In genomic region chr5:93101371-93101791, GRCm38 (mm10) we compare ENCODE assay signal across 11 mouse cellular contexts. TPM values are rescaled to one million over a fixed set of nuclear protein-coding genes. Genes with fewer than 3 reads are reported as not detected.
A peak's percentile ranks its signal among the peaks of the same experiment; 100 is the strongest.
DNase-seq lines count a peak whose midpoint lies in the region; ATAC-seq and TF ChIP-seq lines count a peak whose summit lies in the region.
"Had no signal": no experiment of that assay in that cellular context is flagged by ENCODE, and none has a peak within 500 bp of the region (broad histone marks: within the 10 kb centered on the region; RNA-seq: fewer than 3 reads in every experiment).

No protein-coding gene starts in this region.

- H3K4me3 ChIP-seq in liver, postnatal 0 days (ENCODE audit: low read depth, low read length): no peak overlapping the region
- H3K4me3 ChIP-seq in liver, embryonic 12.5 days: no peak overlapping the region
- no peak overlapping the region for H3K4me3 ChIP-seq in heart, adult 2 months
- no peak overlapping the region for H3K4me3 ChIP-seq in hindbrain, embryonic 11.5 days (ENCODE audit: low read depth, low read length)
- H3K4me3 ChIP-seq: liver, embryonic 13.5 days had no signal

- DNase-seq in liver, postnatal 0 days: no peak
- peak in 1 of 2 experiments; percentile 73 for DNase-seq in heart, adult 2 months
- DNase-seq in kidney, adult 8-10 months: peak; percentile 39 to 54
- peak; percentile 46 for DNase-seq in skeletal muscle tissue, adult 2 months (ENCODE audit: low read depth, low spot score)
- DNase-seq in right cerebral cortex, postnatal 4 days: no peak
- DNase-seq in cerebellum, postnatal 25 days: no peak
- DNase-seq in hindbrain, embryonic 11.5 days (ENCODE audit: low spot score): no peak
- DNase-seq: liver, embryonic 13.5 days; thymus, postnatal 4 days had no signal

- TF ChIP-seq CTCF in liver, postnatal 0 days (IDR thresholded peaks at IDR 0.05; ENCODE audit: low read depth): no peak
- TF ChIP-seq CTCF in heart, adult 2 months (IDR thresholded peaks at IDR 0.05): no peak

- 62% methylated on average over 8 of the region's 8 CpGs for WGBS in liver, postnatal 0 days (ENCODE audit: insufficient replicate concordance)
- 76% methylated on average over 8 of the region's 8 CpGs for WGBS in liver, embryonic 12.5 days (ENCODE audit: insufficient replicate concordance)
- WGBS in heart, adult 2 months: 44% methylated on average over 8 of the region's 8 CpGs
- WGBS in hindbrain, embryonic 11.5 days: 29% methylated on average over 8 of the region's 8 CpGs

- no peaks in the 10 kb centered on the region for H3K36me3 ChIP-seq in liver, postnatal 0 days (replicated peaks; ENCODE audit: insufficient read depth, low read length)
- H3K36me3 ChIP-seq in liver, embryonic 12.5 days: peaks cover 20% of the 10 kb centered on the region
- peaks cover 2% of the 10 kb centered on the region for H3K36me3 ChIP-seq in heart, adult 2 months (ENCODE audit: control insufficient read depth, insufficient read depth, low read length)
- H3K36me3 ChIP-seq in hindbrain, embryonic 11.5 days (ENCODE audit: control insufficient read depth, insufficient read depth, low read length): no peaks in the 10 kb centered on the region

- H3K4me2 ChIP-seq in liver, postnatal 0 days (ENCODE audit: low read depth, low read length): no peak overlapping the region
- H3K4me2 ChIP-seq in liver, embryonic 12.5 days: no peak overlapping the region
- H3K4me2 ChIP-seq in hindbrain, embryonic 11.5 days (replicated peaks; ENCODE audit: low read depth, low read length): no peak overlapping the region
- H3K4me2 ChIP-seq: liver, embryonic 13.5 days had no signal

- H3K79me2 ChIP-seq in heart, adult 2 months (replicated peaks; ENCODE audit: control insufficient read depth, insufficient read depth, low read length): peaks cover 3% of the 10 kb centered on the region; the same call in 1 of the 2 replicates

- H3K9me3 ChIP-seq in liver, postnatal 0 days (ENCODE audit: low read length): no peaks in the 10 kb centered on the region
- no peaks in the 10 kb centered on the region for H3K9me3 ChIP-seq in liver, embryonic 12.5 days (replicated peaks)
- no peaks in the 10 kb centered on the region for H3K9me3 ChIP-seq in hindbrain, embryonic 11.5 days (ENCODE audit: control insufficient read depth, low read length)
- H3K9me3 ChIP-seq: liver, embryonic 13.5 days had no signal

- peaks cover 8% of the 10 kb centered on the region; the same call in 1 of the 2 replicates for H3K4me1 ChIP-seq in liver, postnatal 0 days (ENCODE audit: insufficient read depth)
- peaks cover 12% of the 10 kb centered on the region; the same call in 1 of the 2 replicates for H3K4me1 ChIP-seq in liver, embryonic 12.5 days
- peaks cover 21% of the 10 kb centered on the region for H3K4me1 ChIP-seq in heart, adult 2 months (ENCODE audit: control insufficient read depth, insufficient read depth, low read length)
- H3K4me1 ChIP-seq in hindbrain, embryonic 11.5 days (replicated peaks; ENCODE audit: control insufficient read depth, insufficient read depth, low read length): peaks cover 2% of the 10 kb centered on the region; the same call in 1 of the 2 replicates

- H3K27me3 ChIP-seq in liver, postnatal 0 days (ENCODE audit: insufficient read depth, low read length): no peaks in the 10 kb centered on the region
- H3K27me3 ChIP-seq in liver, embryonic 12.5 days (replicated peaks): no peaks in the 10 kb centered on the region
- H3K27me3 ChIP-seq in heart, adult 2 months (ENCODE audit: control insufficient read depth, insufficient read depth, low read length): no peaks in the 10 kb centered on the region
- H3K27me3 ChIP-seq in hindbrain, embryonic 11.5 days (ENCODE audit: control insufficient read depth, insufficient read depth, low read length): no peaks in the 10 kb centered on the region
- H3K27me3 ChIP-seq: liver, embryonic 13.5 days had no signal

- 0 out of 2 replicates have a peak, but pooled peaks have one; percentile 17 for ATAC-seq in liver, postnatal 0 days
- no peak for ATAC-seq in liver, embryonic 12.5 days
- no peak for ATAC-seq in hindbrain, embryonic 11.5 days (ENCODE audit: low FRiP score)
- ATAC-seq: hindbrain, embryonic 16.5 days had no signal

- 0 out of 2 replicates have a peak overlapping the region, but pooled peaks have one; percentile 29 for H3K27ac ChIP-seq in liver, postnatal 0 days (ENCODE audit: low read depth)
- H3K27ac ChIP-seq in liver, embryonic 12.5 days: no peak overlapping the region
- H3K27ac ChIP-seq in heart, adult 2 months: peak overlapping the region; percentile 32
- H3K27ac ChIP-seq in hindbrain, embryonic 11.5 days (ENCODE audit: low read depth, low read length): no peak overlapping the region
- H3K27ac ChIP-seq: liver, embryonic 13.5 days had no signal

- no peak for TF ChIP-seq EP300 in liver, postnatal 0 days (IDR thresholded peaks at IDR 0.05; ENCODE audit: low read depth)
- 0 out of 2 replicates have a peak, but pooled peaks have one; percentile 50 for TF ChIP-seq EP300 in heart, adult 2 months (IDR thresholded peaks at IDR 0.05; ENCODE audit: insufficient read depth, low read depth, low read length)

- intact Hi-C loops in heart, adult 2 months (cut with DNase I): no loop called here

- no peak for TF ChIP-seq POLR2A in heart, adult 2 months (IDR thresholded peaks at IDR 0.05; ENCODE audit: insufficient read depth, low read depth, low read length)

- no peak overlapping the region for H3K9ac ChIP-seq in liver, postnatal 0 days (replicated peaks)
- no peak overlapping the region for H3K9ac ChIP-seq in liver, embryonic 12.5 days
- H3K9ac ChIP-seq in heart, adult 2 months (ENCODE audit: low read depth, low read length): no peak overlapping the region
- no peak overlapping the region for H3K9ac ChIP-seq in hindbrain, embryonic 11.5 days (ENCODE audit: low read depth, low read length)
- H3K9ac ChIP-seq: liver, embryonic 13.5 days had no signal

RNA-seq across cellular contexts. Expression of gene Sept11, which starts 8.1 kb away (rescaled TPM):
- polyA plus RNA-seq in liver, postnatal 0 days (2015; fragmentation: Nextera tagmentation; extraction: Ambion mirVana): 12.1 and 12.2 TPM in 2 replicates
- 57.6 and 59.0 TPM in 2 replicates for polyA plus RNA-seq in liver, embryonic 12.5 days (2016; fragmentation: Nextera tagmentation; extraction: Ambion mirVana)
- total RNA-seq in heart, adult 2 months (2021): 10 to 100 TPM; 25.7 to 34.0 TPM
- 15.6 and 25.8 TPM in 2 replicates for polyA plus RNA-seq in heart, adult 2 months (2012; rRNA removed)
- 241 and 243 TPM in 2 replicates for polyA plus RNA-seq in hindbrain, embryonic 11.5 days (2014; fragmentation: Nextera tagmentation; extraction: Ambion mirVana)

RNA-seq across cellular contexts. Expression of gene Sowahb, which starts 56.6 kb away (rescaled TPM):
- polyA plus RNA-seq in liver, postnatal 0 days (2015; fragmentation: Nextera tagmentation; extraction: Ambion mirVana): 1.8 and 3.9 TPM in 2 replicates
- 0.36 and 0.50 TPM in 2 replicates for polyA plus RNA-seq in liver, embryonic 12.5 days (2016; fragmentation: Nextera tagmentation; extraction: Ambion mirVana)
- under 1 TPM in 1 of 2 experiments, not detected in 1; 0.08 TPM for total RNA-seq in heart, adult 2 months (2021)
- polyA plus RNA-seq in heart, adult 2 months (2012; rRNA removed): 0.04 TPM in 1 of 2 replicates, not detected in the other
- 0.25 and 0.32 TPM in 2 replicates for polyA plus RNA-seq in hindbrain, embryonic 11.5 days (2014; fragmentation: Nextera tagmentation; extraction: Ambion mirVana)
- polyA plus RNA-seq: hindbrain, embryonic 16.5 days had no signal

Comparison
In these comparisons a context has a peak if more than half of its experiments do, and no peak if none do; other contexts are left out.
1. H3K27ac ChIP-seq: peak in liver, postnatal 0 days (single experiment) and heart, adult 2 months (single experiment); none in liver, embryonic 12.5 days (single experiment) and hindbrain, embryonic 11.5 days (single experiment).
2. DNase-seq: peak in kidney, adult 8-10 months (2 of 2) and skeletal muscle tissue, adult 2 months (single experiment); none in liver, postnatal 0 days (single experiment), right cerebral cortex, postnatal 4 days (single experiment), cerebellum, postnatal 25 days (0 of 2) and hindbrain, embryonic 11.5 days (single experiment).